Mouse (Mus musculus) thymus, adult 2 months (tissue): ENCODE measurements around the gene Gm20809. TPM values are rescaled to one million over a fixed set of nuclear protein-coding genes. Genes with fewer than 3 reads are reported as not detected.
"Not testable (repeated sequence)": the region's sequence is repeated elsewhere in the genome, so short reads cannot be mapped to it uniquely, and the experiment has no call there.

Experiments
- DNase-seq: peaks from one replicate; pipeline ENCODE4 v3.0.0; 2021
- H3K27ac ChIP-seq: fragments of 200-500 bp; 2 replicates; pipeline ENCODE4 v1.5.1; 2012; ENCODE audit warnings: low read length, control low read depth; ENCODE audit not compliant: control insufficient read depth, insufficient read depth
- H3K27me3 ChIP-seq: fragments of 200-500 bp; 2 replicates; pipeline ENCODE4 v1.6.1; 2012; ENCODE audit warnings: mild to moderate bottlenecking, low read length, moderate library complexity, mixed read lengths; ENCODE audit not compliant: control insufficient read depth, insufficient read depth
- H3K36me3 ChIP-seq: fragments of 200-500 bp; 2 replicates; pipeline ENCODE4 v1.6.1; 2012; ENCODE audit warnings: mild to moderate bottlenecking, low read length, moderate library complexity; ENCODE audit not compliant: control insufficient read depth, insufficient read depth
- H3K4me1 ChIP-seq: fragments of 200-500 bp; replicated peaks from 2 replicates; pipeline ENCODE4 v1.6.1; 2012; ENCODE audit warnings: low read length; ENCODE audit not compliant: control insufficient read depth, insufficient read depth
- H3K4me3 ChIP-seq: fragments of 200-500 bp; 2 replicates; pipeline ENCODE4 v1.5.1; 2012; ENCODE audit warnings: mild to moderate bottlenecking, low read length, control low read depth, moderate library complexity; ENCODE audit not compliant: control insufficient read depth, insufficient read depth
- WGBS: fragments of 180-500 bp; shearing (Covaris S2); methylation state at CpG from one replicate; pipeline ENCODE4 v1.1.7; 2018; 5-methylcytosine and 5-hydroxymethylcytosine counted together
- polyA plus RNA-seq: library from polyadenylated mRNA; depleted of rRNA; stranded (reverse); fragments of >200 nt; gene quantifications from 2 replicates; pipeline ENCODE4 v1.2.3, GENCODE M21; 2012; rRNA removed

Gene Gm20809
- polyA plus RNA-seq, result not detected in 2 replicates

GRCm38 (mm10) chrY:24454757-24455156 is at the start of gene Gm20809:
Gm20809 (plus strand) TSS chrY:24455057.
- H3K27me3 ChIP-seq, H3K27ac ChIP-seq, H3K4me3 ChIP-seq, H3K4me1 ChIP-seq, H3K36me3 ChIP-seq, DNase-seq: not testable (repeated sequence)
- WGBS, result no CpG with 5 or more reads among the region's 3 CpGs
